Mouse (Mus musculus): Measurements from ENCODE around the gene Nhsl1.

DNA sequence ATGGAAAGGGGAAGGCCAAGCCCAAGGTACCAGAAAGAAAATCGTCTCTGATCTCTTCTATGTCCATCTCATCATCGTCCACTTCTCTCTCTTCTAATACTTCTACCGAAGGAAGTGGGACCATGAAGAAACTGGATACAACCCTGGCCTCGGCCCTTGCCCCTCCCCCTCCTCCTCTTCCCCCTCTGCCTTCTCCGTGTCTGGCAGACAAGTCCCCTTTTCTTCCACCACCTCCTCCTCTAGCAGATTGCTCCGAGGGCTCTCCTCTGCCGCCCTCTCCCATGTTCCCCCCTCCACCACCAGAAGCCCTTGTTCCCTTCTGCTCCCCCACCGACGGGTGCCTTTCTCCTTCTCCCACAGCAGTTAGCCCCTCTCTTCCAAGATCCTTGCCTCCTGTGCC lies 206.9 kb downstream of the Nhsl1 start:
- TF ChIP-seq POLR2A (IDR thresholded peaks at IDR 0.05; ENCODE audit: low read depth, low read length), result no peak
- TF ChIP-seq CTCF (IDR thresholded peaks at IDR 0.05; ENCODE audit: extremely low read depth, insufficient read depth, insufficient read length, insufficient replicate concordance), result no peak
